Mouse (Mus musculus) lung, embryonic 16.5 days (tissue): ENCODE measurements around the gene Olfr99. TPM values are rescaled to one million over a fixed set of nuclear protein-coding genes. Genes with fewer than 3 reads are reported as not detected.

Experiments used
- ATAC-seq: fragments of 200-750 bp; cut with Nextera tagmentation; 2 replicates; pipeline ENCODE4 v1.8.0; 2017; ENCODE audit warnings: low read depth, mild to moderate bottlenecking, moderate library complexity
- H3K27ac ChIP-seq: fragments of 300-500 bp; sonication (generic); 2 replicates; pipeline ENCODE4 v1.5.1; 2014; ENCODE audit warnings: mild to moderate bottlenecking, control low read depth, low read length
- H3K27me3 ChIP-seq: fragments of 300-500 bp; sonication (generic); 2 replicates; pipeline ENCODE4 v1.6.1; 2014; ENCODE audit warnings: low read depth, low read length, mixed read lengths; ENCODE audit not compliant: control insufficient read depth, insufficient read depth
- H3K36me3 ChIP-seq: fragments of 300-500 bp; sonication (generic); 2 replicates; pipeline ENCODE4 v1.6.1; 2014; ENCODE audit warnings: low read length; ENCODE audit not compliant: control insufficient read depth, insufficient read depth
- H3K4me1 ChIP-seq: fragments of 300-500 bp; sonication (generic); replicated peaks from 2 replicates; pipeline ENCODE4 v1.6.1; 2014; ENCODE audit warnings: low read length, mixed read lengths; ENCODE audit not compliant: control insufficient read depth, insufficient read depth
- H3K4me2 ChIP-seq: fragments of 300-500 bp; sonication (generic); 2 replicates; pipeline ENCODE4 v1.6.1; 2014; ENCODE audit warnings: low read depth, low read length, control low read depth
- H3K4me3 ChIP-seq: fragments of 300-500 bp; sonication (generic); 2 replicates; pipeline ENCODE4 v1.5.1; 2014; ENCODE audit warnings: mild to moderate bottlenecking, low read length, control low read depth
- H3K9ac ChIP-seq: fragments of 300-500 bp; sonication (generic); 2 replicates; pipeline ENCODE4 v1.6.1; 2014; ENCODE audit warnings: low read length, control low read depth
- H3K9me3 ChIP-seq: fragments of 300-500 bp; sonication (generic); 2 replicates; pipeline ENCODE4 v1.6.1; 2016; ENCODE audit warnings: low read length; ENCODE audit not compliant: control insufficient read depth
- WGBS: fragments of 180-500 bp; shearing (Covaris S2); extraction: QIAGEN DNeasy Blood & Tissue Kit; methylation state at CpG from one replicate; pipeline ENCODE4 v1.1.7; 2014; 5-methylcytosine and 5-hydroxymethylcytosine counted together
- polyA plus RNA-seq: library from polyadenylated mRNA; unstranded; fragments of >200 nt; fragmentation: Nextera tagmentation; extraction: Ambion mirVana; gene quantifications from 2 replicates; pipeline ENCODE4 v1.2.1, GENCODE M21; 2015

The Olfr99 gene
- polyA plus RNA-seq = not detected in 2 replicates

- 65% methylated on average over 1 of the region's 1 CpGs for WGBS
- Histone ChIP-seq H3K27ac (no peak within 1 kb of the TSS), H3K9me3 (no peaks in the 10 kb centered on the region), H3K4me2 (no peak within 1 kb of the TSS), H3K27me3 (no peaks in the 10 kb centered on the region), H3K4me3 (no peak within 1 kb of the TSS), H3K4me1 (no peaks in the 10 kb centered on the region), H3K36me3 (no peaks in the 10 kb centered on the region), H3K9ac (no peak within 1 kb of the TSS)
- no peak for ATAC-seq
Measured at GRCm38 (mm10) chr17:37283360-37283759, at the start of gene Olfr99. Gene Olfr99, minus strand, starts transcription at chr17:37283460.

DNA sequence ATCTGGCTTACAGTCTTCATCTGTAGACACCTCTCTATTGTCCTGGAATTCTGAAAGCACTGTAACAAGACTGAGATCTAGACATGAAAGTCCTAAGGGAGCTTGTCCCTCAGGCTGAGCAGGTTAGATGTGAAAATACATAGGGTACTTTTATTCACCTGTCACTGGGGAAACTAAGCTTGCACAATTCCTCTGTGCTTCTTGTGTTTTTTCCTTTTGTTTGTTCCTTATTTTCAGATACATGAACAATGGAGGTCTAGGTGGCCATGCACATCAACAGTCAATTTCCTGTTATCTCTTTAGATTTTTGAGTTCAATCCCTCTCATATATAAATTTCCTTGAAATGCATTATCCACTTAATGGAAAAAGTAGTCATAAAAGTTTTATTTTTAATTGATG, 33.7 kb upstream of the Olfr99 start, which contains the start of gene Olfr102:
Gene Olfr102 (minus strand): TSS at position 101 of the 400 bp plus-strand sequence.
- ATAC-seq = no peak
- no peak within 1 kb of the TSS for H3K4me3 ChIP-seq

GRCm38 (mm10) chr17:37310146-37310699, 27.0 kb upstream of the Olfr99 start:
- ATAC-seq = no peak
- Histone ChIP-seq H3K9ac (no peak overlapping the region), H3K36me3 (no peaks in the 10 kb centered on the region), H3K9me3 (no peaks in the 10 kb centered on the region), H3K27ac (no peak overlapping the region), H3K27me3 (no peaks in the 10 kb centered on the region), H3K4me1 (no peaks in the 10 kb centered on the region), H3K4me3 (no peak overlapping the region), H3K4me2 (no peak overlapping the region)
- WGBS = 24% methylated on average over 2 of the region's 2 CpGs

More for the DNA sequence above, 33.7 kb upstream of the Olfr99 start, which contains the start of gene Olfr102:
- Histone ChIP-seq H3K27me3 (no peaks in the 10 kb centered on the region), H3K9ac (no peak within 1 kb of the TSS), H3K4me2 (no peak within 1 kb of the TSS), H3K4me1 (no peaks in the 10 kb centered on the region), H3K27ac (no peak within 1 kb of the TSS), H3K9me3 (no peaks in the 10 kb centered on the region; the same call in 1 of the 2 replicates), H3K36me3 (no peaks in the 10 kb centered on the region)

DNA sequence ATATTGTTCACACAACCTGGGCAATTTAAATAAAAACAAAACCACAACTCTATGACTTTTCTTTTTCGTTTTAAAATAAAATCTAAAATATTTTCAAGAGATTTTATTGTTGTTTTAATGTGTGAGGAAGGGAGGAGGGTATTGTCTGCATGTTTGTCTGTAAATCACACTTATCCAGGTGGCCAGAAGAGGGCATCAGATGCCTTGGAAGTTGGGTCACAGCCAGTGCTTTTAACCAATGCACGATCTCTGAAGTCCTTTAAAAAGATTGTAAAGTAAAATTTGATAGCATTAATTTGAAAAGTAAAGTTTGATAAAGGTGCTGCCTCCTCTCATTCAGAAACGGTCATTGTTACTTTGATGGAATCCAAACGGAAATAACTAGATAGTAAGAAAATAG, 25.2 kb upstream of the Olfr99 start:
- Histone ChIP-seq H3K36me3 (no peaks in the 10 kb centered on the region), H3K4me3 (no peak overlapping the region), H3K4me2 (no peak overlapping the region), H3K4me1 (no peaks in the 10 kb centered on the region), H3K9ac (no peak overlapping the region), H3K9me3 (no peaks in the 10 kb centered on the region), H3K27me3 (no peaks in the 10 kb centered on the region), H3K27ac (no peak overlapping the region)
- 35% methylated on average over 4 of the region's 4 CpGs for WGBS
- no peak for ATAC-seq

GRCm38 (mm10) chr17:37304213-37304612, 21.0 kb upstream of the Olfr99 start, which contains the start of gene Olfr101:
Gene Olfr101, minus strand, starts transcription at chr17:37304313.
- WGBS = 73% methylated on average over 4 of the region's 4 CpGs
- ATAC-seq = no peak
- Histone ChIP-seq H3K36me3 (no peaks in the 10 kb centered on the region), H3K4me1 (no peaks in the 10 kb centered on the region), H3K4me2 (no peak within 1 kb of the TSS), H3K27ac (no peak within 1 kb of the TSS), H3K4me3 (no peak within 1 kb of the TSS), H3K27me3 (no peaks in the 10 kb centered on the region), H3K9me3 (no peaks in the 10 kb centered on the region), H3K9ac (no peak within 1 kb of the TSS)

GRCm38 (mm10) chr17:37280331-37280730, 2.9 kb downstream of the Olfr99 start:
- no peaks in the 10 kb centered on the region for H3K4me1 ChIP-seq
- H3K4me3 ChIP-seq = no peak overlapping the region
- no peaks in the 10 kb centered on the region for H3K9me3 ChIP-seq
- WGBS = 75% methylated on average over 1 of the region's 1 CpGs
- H3K27me3 ChIP-seq = no peaks in the 10 kb centered on the region
- H3K27ac ChIP-seq = no peak overlapping the region
- no peak for ATAC-seq
- H3K36me3 ChIP-seq = no peaks in the 10 kb centered on the region
- H3K4me2 ChIP-seq = no peak overlapping the region
- H3K9ac ChIP-seq = no peak overlapping the region

DNA sequence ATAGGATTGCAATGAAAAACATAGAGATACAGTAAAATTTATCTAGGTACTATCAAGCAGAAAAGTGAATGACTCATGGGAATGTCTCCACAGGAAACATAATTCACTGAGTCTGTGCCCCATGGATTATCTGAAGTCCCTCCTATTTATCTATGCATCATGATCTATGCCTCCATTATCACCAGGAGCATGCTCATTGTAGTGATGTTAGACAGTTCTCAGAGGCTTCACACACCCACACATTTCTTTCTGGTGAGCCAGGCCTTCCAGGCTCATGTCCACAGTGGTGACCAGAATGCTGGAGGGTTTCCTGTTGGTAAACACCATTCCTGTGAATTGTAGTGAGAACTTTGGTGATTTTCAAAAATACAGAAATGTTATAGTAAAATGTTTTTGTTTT, 6.7 kb downstream of the Olfr99 start:
- no peak overlapping the region for H3K9ac ChIP-seq
- H3K36me3 ChIP-seq = no peaks in the 10 kb centered on the region
- no peaks in the 10 kb centered on the region for H3K27me3 ChIP-seq
- H3K4me2 ChIP-seq = no peak overlapping the region
- no peaks in the 10 kb centered on the region for H3K4me1 ChIP-seq
- no peaks in the 10 kb centered on the region for H3K9me3 ChIP-seq
- no peak overlapping the region for H3K4me3 ChIP-seq
- no peak overlapping the region for H3K27ac ChIP-seq
- no peak for ATAC-seq

DNA sequence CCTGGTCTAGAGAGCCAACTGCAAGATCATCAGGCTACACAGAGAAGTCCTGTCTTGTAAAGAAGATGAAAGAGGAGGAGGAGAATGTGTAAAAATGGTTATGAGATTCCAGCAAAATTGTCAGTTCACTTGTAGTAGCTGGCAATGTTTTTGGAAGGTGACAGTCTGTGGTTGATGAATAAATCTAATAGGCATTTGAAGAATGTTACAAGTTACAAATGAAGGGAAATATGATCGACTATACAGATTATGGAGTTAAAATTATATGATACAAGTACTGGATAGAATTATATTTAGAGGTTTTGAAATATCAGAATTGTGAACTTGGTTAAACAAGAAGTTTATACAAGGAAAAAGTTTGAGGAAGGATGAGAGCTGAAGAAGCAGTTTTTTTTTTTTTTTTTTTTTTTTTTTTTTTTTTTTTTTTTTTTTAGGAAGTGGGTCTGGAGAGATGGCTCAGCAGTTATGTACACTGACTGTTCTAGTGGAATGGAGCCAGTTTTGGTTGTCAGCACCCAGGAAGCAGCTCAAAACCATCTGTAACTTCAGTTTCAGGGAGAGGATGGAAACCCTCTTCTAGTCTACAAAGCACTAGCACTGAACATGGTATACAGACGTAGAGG, 7.5 kb downstream of the Olfr99 start:
- Histone ChIP-seq H3K4me2 (no peak overlapping the region), H3K9me3 (no peaks in the 10 kb centered on the region), H3K27ac (no peak overlapping the region), H3K9ac (no peak overlapping the region), H3K27me3 (no peaks in the 10 kb centered on the region), H3K4me3 (no peak overlapping the region), H3K36me3 (no peaks in the 10 kb centered on the region), H3K4me1 (peaks cover 2% of the 10 kb centered on the region; the same call in 1 of the 2 replicates)
- no peak for ATAC-seq
- WGBS = 64% methylated on average over 2 of the region's 2 CpGs

DNA sequence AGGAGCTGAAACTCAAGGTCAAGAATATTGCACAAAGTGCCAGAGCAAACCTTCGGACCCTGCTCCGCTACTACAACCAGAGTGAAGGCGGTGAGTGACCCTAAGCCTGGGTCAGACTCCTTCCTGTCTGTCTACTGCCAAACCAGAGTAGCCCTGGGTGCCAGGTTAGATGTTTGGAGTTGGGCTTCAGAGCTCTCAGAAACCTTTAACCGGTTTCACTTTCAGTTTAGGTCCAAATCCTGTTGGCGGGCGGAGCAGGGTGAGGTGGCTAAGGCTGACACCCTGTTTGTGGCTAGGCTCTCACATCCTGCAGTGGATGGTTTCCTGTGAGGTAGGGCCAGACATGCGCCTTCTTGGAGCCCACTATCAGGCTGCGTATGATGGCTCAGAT, 12.6 kb downstream of the Olfr99 start:
- peak; percentile 58 for ATAC-seq
- Histone ChIP-seq H3K36me3 (no peaks in the 10 kb centered on the region), H3K4me2 (peak overlapping the region; percentile 96), H3K9ac (peak overlapping the region; percentile 53), H3K27me3 (no peaks in the 10 kb centered on the region), H3K4me1 (peaks cover 4% of the 10 kb centered on the region; the same call in 1 of the 2 replicates), H3K4me3 (peak overlapping the region; percentile 64), H3K9me3 (no peaks in the 10 kb centered on the region), H3K27ac (no peak overlapping the region)
- 52% methylated on average over 8 of the region's 8 CpGs for WGBS
